Mouse (Mus musculus) yolk sac, embryonic 10.5 days (tissue): ENCODE data around the gene Apeh.
A peak's percentile ranks its signal among the peaks of the same experiment; 100 is the strongest.
"Not testable (repeated sequence)": the region's sequence is repeated elsewhere in the genome, so short reads cannot be mapped to it uniquely, and the experiment has no call there.

ENCODE experiments used
- DNase-seq: peaks from one replicate; pipeline ENCODE4 v3.0.0-alpha.2; 2017; ENCODE audit warnings: low spot score

The Apeh gene

DNA sequence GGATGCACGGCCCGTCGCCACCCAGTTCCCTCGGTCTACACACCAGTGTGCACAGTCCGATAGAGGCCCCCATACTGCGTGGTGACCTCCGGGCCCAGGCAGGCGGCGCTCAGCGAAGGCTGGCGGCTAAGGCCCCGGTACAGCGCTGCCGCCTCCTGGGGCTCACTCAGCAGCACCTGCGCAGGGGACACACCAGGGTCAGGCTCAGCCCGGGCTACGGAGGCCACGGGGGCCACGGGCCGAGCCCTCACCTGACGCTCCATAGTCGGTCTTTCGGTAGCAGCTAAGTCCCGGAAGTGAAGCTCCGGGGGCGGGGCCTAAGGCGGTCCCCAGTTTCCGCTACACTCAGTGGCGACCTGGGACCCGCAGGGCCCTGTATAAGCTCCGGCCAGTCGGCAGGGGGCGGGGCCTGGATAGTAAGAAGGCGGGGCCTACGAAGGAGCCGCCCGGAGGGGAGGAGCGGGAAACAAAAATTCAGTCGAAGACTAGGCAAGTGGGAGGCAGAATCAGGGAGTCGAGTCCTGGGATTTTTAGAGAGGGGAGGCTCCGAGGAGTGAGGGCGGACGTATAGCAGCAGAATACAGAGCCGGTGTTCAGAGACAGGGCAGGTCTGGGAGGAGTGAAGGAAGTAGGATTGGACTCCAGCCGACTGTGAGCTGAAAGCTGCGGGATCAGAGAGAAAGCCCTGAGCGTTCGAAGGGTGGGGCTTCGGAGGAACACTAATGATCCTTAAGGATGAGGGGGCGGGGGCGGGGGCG, at the start of gene Apeh:
Apeh (minus strand) TSS at position 423 of the 758 bp plus-strand sequence.
- DNase-seq = peak; percentile 98

DNA sequence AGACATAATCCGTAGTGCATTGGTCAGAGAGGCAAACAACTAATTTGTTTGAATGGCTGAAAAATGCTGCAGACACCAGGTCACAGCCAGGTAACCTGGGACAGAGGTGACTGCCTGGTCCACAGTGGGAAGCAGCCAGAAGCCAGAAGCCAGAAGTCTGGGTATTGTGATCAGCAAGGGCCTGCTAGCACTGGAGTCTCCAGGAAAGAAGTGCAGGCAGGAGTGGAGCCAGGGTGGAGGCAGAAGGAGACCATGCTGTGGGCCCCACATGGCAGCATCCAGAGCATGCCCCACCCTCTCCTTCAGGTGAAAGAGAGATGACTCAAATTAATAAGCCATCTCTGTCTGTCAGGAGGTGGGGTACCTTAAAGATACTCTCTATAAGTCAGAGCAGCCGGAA, 49.1 kb upstream of the Apeh start:
- no peak for DNase-seq

GRCm38 (mm10) chr9:108141387-108141786, 47.0 kb upstream of the Apeh start:
- DNase-seq = no peak

DNA sequence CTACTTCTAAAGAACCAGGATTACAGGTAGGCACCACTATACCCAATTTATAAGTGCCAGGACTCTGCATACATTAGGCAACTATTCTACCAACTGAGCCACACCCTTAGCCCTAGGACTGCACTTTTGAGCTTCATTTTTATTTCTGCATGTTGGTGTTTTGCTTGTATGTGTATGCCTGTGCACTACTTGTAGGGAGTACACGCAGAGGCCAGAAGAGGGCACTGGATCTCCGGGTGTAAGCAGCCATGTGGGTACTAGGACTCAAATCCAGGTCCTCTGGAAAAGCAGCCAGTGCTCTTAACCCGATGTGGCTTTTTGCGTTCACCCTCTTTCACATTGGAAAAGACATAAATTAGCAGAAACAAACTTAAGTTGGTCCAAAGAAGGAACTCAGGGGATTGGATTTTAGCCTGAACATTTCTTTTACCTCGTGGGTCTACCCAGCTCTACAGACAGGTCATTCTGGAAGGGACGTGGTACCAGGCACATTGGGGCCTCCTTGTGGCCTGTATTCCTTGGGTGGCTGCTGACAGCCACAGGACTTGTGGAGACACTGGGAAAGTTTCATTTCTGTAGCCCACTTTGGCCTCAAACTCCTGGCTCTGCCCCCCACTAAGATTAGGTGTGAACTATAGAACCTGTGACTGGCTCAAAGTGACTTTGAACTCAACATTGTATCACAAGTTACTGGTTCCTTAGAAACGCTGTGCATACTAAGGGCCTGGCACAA, 45.7 kb upstream of the Apeh start:
- no peak for DNase-seq

GRCm38 (mm10) chr9:108139169-108139962, 45.0 kb upstream of the Apeh start:
- DNase-seq = no peak

- DNase-seq = no peak
Measured at GRCm38 (mm10) chr9:108138118-108138517, 43.7 kb upstream of the Apeh start.

DNA sequence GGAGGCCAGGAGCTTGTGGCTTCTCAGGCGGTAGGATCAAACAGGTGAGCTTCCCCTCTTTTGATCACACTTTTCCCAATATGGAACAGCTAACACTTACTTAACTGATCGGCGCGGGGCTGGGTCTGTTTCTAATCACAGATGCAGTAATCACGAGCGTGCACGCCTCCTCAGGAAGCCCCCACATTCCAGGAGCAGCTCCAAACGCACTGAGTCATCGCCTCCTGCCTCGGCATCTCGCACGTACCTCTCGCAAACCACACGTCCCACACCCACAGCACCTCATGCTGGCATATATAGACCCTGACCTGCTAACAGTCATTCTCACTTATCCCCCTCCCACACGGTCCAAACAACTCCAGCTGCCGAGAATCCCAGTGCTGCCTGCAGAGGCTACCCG, 43.1 kb upstream of the Apeh start:
- no peak for DNase-seq

GRCm38 (mm10) chr9:108136930-108137462, 42.6 kb upstream of the Apeh start:
- DNase-seq = no peak

- DNase-seq = no peak
Measured at GRCm38 (mm10) chr9:108136225-108136624, 41.8 kb upstream of the Apeh start.

DNA sequence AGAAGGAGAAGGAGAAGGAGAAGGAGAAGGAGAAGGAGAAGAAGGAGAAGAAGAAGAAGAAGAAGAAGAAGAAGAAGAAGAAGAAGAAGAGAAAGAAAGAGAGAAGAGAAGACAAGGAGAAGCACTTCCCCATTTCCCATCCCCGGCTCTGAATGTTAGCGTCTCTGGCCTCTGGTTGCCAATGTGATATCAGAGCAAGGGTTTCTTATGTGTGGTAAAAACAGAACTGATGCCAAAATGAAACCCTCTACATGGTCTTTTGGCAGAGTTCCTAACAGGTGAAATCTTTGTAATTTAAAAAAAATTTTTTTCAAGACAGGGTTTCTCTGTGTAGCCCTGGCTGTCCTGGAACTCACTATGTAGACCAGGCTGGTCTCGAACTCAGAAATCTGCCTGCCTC, 41.3 kb upstream of the Apeh start:
- not testable (repeated sequence) for DNase-seq

DNA sequence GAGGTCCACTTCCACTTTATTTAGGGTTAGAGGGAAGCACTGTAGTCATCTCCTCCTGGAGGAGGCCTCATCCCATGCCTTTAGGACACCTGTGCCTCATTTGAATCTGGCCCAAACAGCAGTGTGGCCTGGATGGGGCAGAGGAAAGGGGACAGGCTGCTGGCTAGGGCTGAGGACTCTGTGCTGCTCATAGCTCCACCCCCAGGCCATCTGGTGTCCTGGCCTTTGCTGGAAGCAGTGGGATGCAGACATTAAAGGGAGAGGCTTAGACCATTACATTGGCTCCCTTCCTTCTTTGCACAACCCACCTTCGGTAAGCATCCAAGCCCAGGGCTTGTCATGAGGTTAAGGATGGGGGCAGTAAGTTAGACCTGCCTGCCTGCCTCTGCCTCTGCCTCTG, 39.1 kb upstream of the Apeh start:
- no peak for DNase-seq

- no peak for DNase-seq
Measured at GRCm38 (mm10) chr9:108132373-108132772, 38.0 kb upstream of the Apeh start.

GRCm38 (mm10) chr9:108131502-108131901, 37.1 kb upstream of the Apeh start:
- DNase-seq = no peak

DNA sequence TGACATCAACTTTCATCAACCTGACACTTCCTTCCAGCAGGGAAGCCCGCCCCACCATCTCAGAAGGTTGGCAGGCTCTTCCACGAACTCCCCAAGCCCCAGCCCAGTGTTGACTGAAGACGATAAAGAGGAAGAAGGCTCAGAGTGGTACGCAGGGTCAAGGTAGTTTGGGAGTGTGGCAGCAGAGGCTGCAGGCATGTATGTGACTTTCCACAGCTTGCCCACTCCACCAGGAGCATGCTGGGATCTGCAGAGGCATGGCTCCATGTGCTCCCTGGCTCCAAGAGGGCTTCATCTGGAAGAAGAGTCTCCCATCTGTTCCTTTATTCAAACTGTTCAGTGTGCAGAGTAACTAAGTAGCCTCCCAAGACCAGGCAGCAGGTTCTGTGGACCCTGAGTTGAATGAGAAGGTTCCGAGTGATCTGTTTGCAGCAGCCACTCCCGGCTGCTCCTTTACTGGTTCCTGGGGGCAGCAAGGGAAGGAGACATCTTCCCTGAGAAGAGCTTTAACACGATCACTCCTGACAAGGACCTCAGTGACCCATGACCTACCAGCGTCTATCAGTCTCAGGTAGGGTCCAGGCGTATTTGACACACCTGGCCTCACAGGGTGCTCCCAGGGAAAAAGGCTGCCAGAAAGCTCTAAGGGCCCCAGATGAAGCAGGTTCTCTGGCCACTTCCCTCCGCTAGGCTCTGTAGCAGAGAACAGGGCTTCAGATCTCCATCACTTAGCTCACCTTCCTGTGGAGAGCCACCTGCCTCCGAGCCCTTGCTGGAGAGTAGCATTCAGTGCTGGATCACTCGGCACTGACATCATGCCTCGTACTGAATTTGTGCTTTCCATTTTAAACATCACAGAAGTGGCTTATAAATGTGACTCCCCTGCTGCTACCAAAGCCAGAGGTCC, 34.9 kb upstream of the Apeh start:
- no peak for DNase-seq

GRCm38 (mm10) chr9:108128248-108128647, 33.8 kb upstream of the Apeh start:
- no peak for DNase-seq

- DNase-seq = peak; percentile 33
Measured at GRCm38 (mm10) chr9:108126436-108127180, 32.2 kb upstream of the Apeh start.

GRCm38 (mm10) chr9:108125731-108126130, 31.3 kb upstream of the Apeh start:
- no peak for DNase-seq

GRCm38 (mm10) chr9:108123916-108124315, 29.5 kb upstream of the Apeh start:
- no peak for DNase-seq

DNA sequence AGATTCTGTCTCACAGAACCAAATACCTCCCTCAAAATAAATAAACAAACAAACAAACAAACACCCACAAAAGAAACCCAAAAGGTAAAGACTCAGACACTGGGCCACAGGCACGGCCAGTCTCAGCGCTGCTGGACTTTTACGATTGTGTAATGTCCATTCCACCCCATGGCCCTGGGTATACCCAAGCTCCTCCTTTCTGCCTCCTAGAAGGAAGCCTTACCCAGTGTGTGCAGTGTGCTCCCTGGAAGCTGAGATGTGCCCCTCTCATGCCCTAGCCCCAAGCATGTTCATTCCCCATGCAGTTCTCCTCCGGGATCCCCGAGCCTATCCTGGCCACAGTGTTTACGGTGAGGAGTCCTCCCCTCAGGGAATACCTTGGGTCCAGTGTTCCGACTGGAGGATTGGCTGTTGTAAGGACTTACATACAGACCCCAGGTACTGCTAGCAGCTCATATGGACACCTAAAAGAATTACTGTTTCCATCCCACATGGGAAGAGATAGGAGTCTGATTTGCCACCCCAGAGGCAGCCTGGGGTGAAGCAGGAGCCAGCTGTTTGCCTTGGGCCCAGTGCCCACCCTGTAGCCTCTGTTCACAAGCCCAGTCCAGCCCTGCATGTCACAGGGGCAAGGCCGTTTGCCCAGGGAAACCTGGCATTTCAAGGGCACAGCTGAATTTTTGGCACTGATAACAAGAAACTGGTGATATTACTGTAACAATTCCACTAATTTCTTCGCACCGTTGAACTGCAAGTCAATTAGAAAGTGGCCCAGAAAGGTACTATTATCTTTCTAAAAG, 27.0 kb upstream of the Apeh start:
- no peak for DNase-seq

DNA sequence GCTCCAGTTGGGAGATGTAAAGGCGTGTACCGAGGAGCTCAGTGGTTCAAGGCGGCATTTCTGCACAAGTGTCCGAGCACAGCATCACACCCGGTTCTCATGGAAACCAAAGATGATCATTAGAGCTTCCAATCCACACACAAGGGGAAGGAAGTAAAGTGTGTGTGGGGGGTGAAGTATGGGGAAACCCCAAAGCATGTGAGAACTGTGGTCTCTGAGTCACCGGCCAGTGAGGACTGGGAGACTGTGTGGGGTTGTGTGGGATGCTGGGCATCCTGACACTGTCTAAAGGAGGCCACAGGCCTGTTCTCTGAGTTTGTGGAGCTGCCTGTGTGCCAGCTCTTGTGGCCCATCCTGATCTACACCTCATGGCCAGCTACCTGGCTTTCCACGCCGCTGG, 26.3 kb upstream of the Apeh start:
- no peak for DNase-seq
